Comparison of ENCODE assay signal across 7 mouse cellular contexts in the genomic region with DNA sequence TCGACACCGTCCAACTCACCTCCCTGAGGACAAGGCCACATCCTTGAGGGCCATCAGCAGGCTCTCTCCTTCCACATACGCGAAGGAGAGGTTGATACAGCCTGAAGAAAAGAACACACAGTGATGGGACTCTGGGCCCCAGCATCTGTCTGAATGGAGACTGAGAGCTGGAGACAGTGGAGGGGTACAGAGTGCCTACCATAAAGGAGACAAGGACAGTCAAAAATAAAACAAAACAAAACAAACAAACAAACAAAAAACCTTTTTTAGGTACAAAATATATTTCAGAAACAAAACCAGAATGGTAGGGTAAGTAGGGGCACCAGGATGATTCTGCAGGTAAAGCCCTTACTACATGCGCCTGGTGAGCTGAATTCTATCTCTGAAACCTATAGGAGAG. TPM values are rescaled to one million over a fixed set of nuclear protein-coding genes. Genes with fewer than 3 reads are reported as not detected.
DNase-seq lines count a peak whose midpoint lies in the region; ATAC-seq and TF ChIP-seq lines count a peak whose summit lies in the region.

A gene (minus strand): TSS at position 101 of the 400 bp plus-strand sequence.

- intact Hi-C loops in left cerebral cortex, postnatal 10 days (cut with DNase I), result no loop called here

- no peaks in the 10 kb centered on the region for H3K4me1 ChIP-seq in thymus, adult 2 months (replicated peaks; ENCODE audit: control insufficient read depth, insufficient read depth, low read length)
- no peaks in the 10 kb centered on the region for H3K4me1 ChIP-seq in forebrain, embryonic 15.5 days

- peaks cover 6% of the 10 kb centered on the region for H3K36me3 ChIP-seq in thymus, adult 2 months (ENCODE audit: control insufficient read depth, insufficient read depth, low read length)
- H3K36me3 ChIP-seq in forebrain, embryonic 15.5 days, result peaks cover 15% of the 10 kb centered on the region

- no peak for ATAC-seq in forebrain, embryonic 15.5 days (replicated peaks)

- H3K9ac ChIP-seq in forebrain, embryonic 15.5 days (replicated peaks), result no peak within 1 kb of the TSS

- no peak within 1 kb of the TSS for H3K4me2 ChIP-seq in forebrain, embryonic 15.5 days (replicated peaks)

- H3K9me3 ChIP-seq in forebrain, embryonic 15.5 days, result no peaks in the 10 kb centered on the region

- TF ChIP-seq CTCF in thymus, adult 2 months (IDR thresholded peaks at IDR 0.05; ENCODE audit: borderline replicate concordance, control insufficient read depth, extremely low read depth, insufficient read depth, low read length, poor library complexity), result no peak

- no peak for DNase-seq in thymus, postnatal 0 days (ENCODE audit: low spot score)
- DNase-seq in thymus, adult 2 months, result no peak
- DNase-seq in left cerebral cortex, postnatal 10 days (ENCODE audit: extremely low spot score in 1 of 2, low spot score in 2 of 2), result no peak
- no peak for DNase-seq in urinary bladder, postnatal 25 days (ENCODE audit: low spot score)
- no peak for DNase-seq in ovary, postnatal 36 days (ENCODE audit: low spot score)
- DNase-seq in B cell, adult 2 months, result no peak

- no peaks in the 10 kb centered on the region for H3K27me3 ChIP-seq in thymus, adult 2 months (ENCODE audit: control insufficient read depth, insufficient read depth, low read length)
- no peaks in the 10 kb centered on the region for H3K27me3 ChIP-seq in forebrain, embryonic 15.5 days

- WGBS in thymus, adult 2 months, result 98% methylated on average over 5 of the region's 5 CpGs
- 98% methylated on average over 5 of the region's 5 CpGs for whole genome bisulfite sequencing in forebrain, embryonic 15.5 days

- H3K4me3 ChIP-seq in thymus, adult 2 months (ENCODE audit: control insufficient read depth, insufficient read depth, low read length), result no peak within 1 kb of the TSS
- H3K4me3 ChIP-seq in forebrain, embryonic 15.5 days, result no peak within 1 kb of the TSS

- H3K27ac ChIP-seq in thymus, adult 2 months (ENCODE audit: control insufficient read depth, insufficient read depth, low read length), result no peak within 1 kb of the TSS
- H3K27ac ChIP-seq in forebrain, embryonic 15.5 days (replicated peaks), result no peak within 1 kb of the TSS

- no peak for TF ChIP-seq POLR2A in thymus, adult 2 months (IDR thresholded peaks at IDR 0.05; ENCODE audit: control insufficient read depth, extremely low read depth, insufficient read depth, low read length, poor library complexity)

RNA-seq across cellular contexts. Expression of the gene that starts here (rescaled TPM):
- polyA plus RNA-seq in thymus, postnatal 0 days (2015; fragmentation: Nextera tagmentation; extraction: Ambion mirVana), result 13.8 and 14.9 TPM in 2 replicates
- polyA plus RNA-seq in thymus, adult 2 months (2012; rRNA removed), result 7.1 and 7.5 TPM in 2 replicates
- 24.1 and 24.2 TPM in 2 replicates for polyA plus RNA-seq in forebrain, embryonic 15.5 days (2015; fragmentation: Nextera tagmentation; extraction: Ambion mirVana)
- 10 to 100 TPM; 23.4 to 28.0 TPM for total RNA-seq in left cerebral cortex, postnatal 10 days (2021)
